Mouse (Mus musculus) midbrain, embryonic 15.5 days (tissue): ENCODE results near the gene Agps. TPM values are rescaled to one million over a fixed set of nuclear protein-coding genes. Genes with fewer than 3 reads are reported as not detected.

ENCODE experiments used
- ATAC-seq: fragments of 200-750 bp; cut with Nextera tagmentation; replicated peaks from 2 replicates; pipeline ENCODE4 v1.8.0; 2017; ENCODE audit warnings: moderate TSS enrichment
- H3K27ac ChIP-seq: fragments of 300-500 bp; sonication (generic); 2 replicates; pipeline ENCODE4 v1.5.1; 2015; ENCODE audit warnings: mild to moderate bottlenecking, inconsistent platforms
- H3K27me3 ChIP-seq: fragments of 300-500 bp; sonication (generic); replicated peaks from 2 replicates; pipeline ENCODE4 v1.6.1; 2015; ENCODE audit warnings: inconsistent platforms
- H3K36me3 ChIP-seq: fragments of 300-500 bp; sonication (generic); replicated peaks from 2 replicates; pipeline ENCODE4 v1.6.1; 2015; ENCODE audit warnings: inconsistent platforms
- H3K4me1 ChIP-seq: fragments of 300-500 bp; sonication (generic); 2 replicates; pipeline ENCODE4 v1.6.1; 2015; ENCODE audit warnings: inconsistent platforms
- H3K4me2 ChIP-seq: fragments of 300-500 bp; sonication (generic); 2 replicates; pipeline ENCODE4 v1.6.1; 2015; ENCODE audit warnings: inconsistent platforms, mild to moderate bottlenecking, moderate library complexity
- H3K4me3 ChIP-seq: fragments of 300-500 bp; sonication (generic); 2 replicates; pipeline ENCODE4 v1.5.1; 2015; ENCODE audit warnings: mild to moderate bottlenecking, inconsistent platforms
- H3K9ac ChIP-seq: fragments of 300-500 bp; sonication (generic); 2 replicates; pipeline ENCODE4 v1.6.1; 2015; ENCODE audit warnings: mild to moderate bottlenecking, inconsistent platforms
- H3K9me3 ChIP-seq: fragments of 300-500 bp; sonication (generic); 2 replicates; pipeline ENCODE4 v1.6.1; 2016; ENCODE audit warnings: inconsistent platforms
- WGBS: fragments of 180-500 bp; shearing (Covaris S2); methylation state at CpG from one replicate; pipeline ENCODE4 v1.1.7; 2015; ENCODE audit warnings: mixed read lengths; 5-methylcytosine and 5-hydroxymethylcytosine counted together
- polyA plus RNA-seq: library from polyadenylated mRNA; unstranded; fragments of >200 nt; fragmentation: Nextera tagmentation; extraction: Ambion mirVana; gene quantifications from 2 replicates; pipeline ENCODE4 v1.2.1, GENCODE M21; 2015

The Agps gene
- polyA plus RNA-seq, 1 experiment from 2014 or later = 30.9 TPM

DNA sequence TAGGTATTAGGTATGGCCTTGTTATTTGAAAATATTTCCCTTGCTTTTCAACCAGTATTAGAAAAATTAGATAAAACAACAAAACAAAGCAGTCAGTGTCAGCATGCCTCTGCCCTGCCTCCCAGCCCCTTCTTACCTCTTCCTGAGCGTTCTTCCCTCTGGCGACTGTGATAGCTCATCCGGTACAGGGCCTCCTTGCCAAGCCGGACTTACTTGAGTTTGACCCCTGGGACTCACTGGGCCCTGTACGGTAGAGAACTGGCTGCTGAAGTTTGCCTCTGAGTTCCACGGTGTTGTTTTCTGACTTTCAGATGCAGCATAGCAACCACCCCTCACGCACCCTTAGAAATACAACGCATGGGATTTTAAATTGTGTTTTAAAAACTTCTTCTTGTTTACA, 16.5 kb upstream of the Agps start:
- no peaks in the 10 kb centered on the region for H3K27me3 ChIP-seq
- no peak for ATAC-seq
- no peak overlapping the region for H3K4me3 ChIP-seq
- H3K27ac ChIP-seq = no peak overlapping the region
- 82% methylated on average over 8 of the region's 8 CpGs for WGBS
- H3K9ac ChIP-seq = no peak overlapping the region
- H3K9me3 ChIP-seq = no peaks in the 10 kb centered on the region
- H3K36me3 ChIP-seq = no peaks in the 10 kb centered on the region
- no peaks in the 10 kb centered on the region for H3K4me1 ChIP-seq
- no peak overlapping the region for H3K4me2 ChIP-seq

- H3K9ac ChIP-seq = no peak overlapping the region
- H3K4me1 ChIP-seq = no peaks in the 10 kb centered on the region
- 83% methylated on average over 6 of the region's 6 CpGs for WGBS
- H3K36me3 ChIP-seq = no peaks in the 10 kb centered on the region
- H3K27me3 ChIP-seq = no peaks in the 10 kb centered on the region
- no peak overlapping the region for H3K4me3 ChIP-seq
- H3K9me3 ChIP-seq = no peaks in the 10 kb centered on the region
- H3K27ac ChIP-seq = no peak overlapping the region
- H3K4me2 ChIP-seq = no peak overlapping the region
- ATAC-seq = no peak
Measured at GRCm38 (mm10) chr2:75816673-75817072, 15.3 kb upstream of the Agps start.

- Histone ChIP-seq H3K4me3 (no peak overlapping the region), H3K36me3 (no peaks in the 10 kb centered on the region), H3K9me3 (no peaks in the 10 kb centered on the region), H3K4me1 (no peaks in the 10 kb centered on the region), H3K4me2 (no peak overlapping the region), H3K27me3 (no peaks in the 10 kb centered on the region), H3K27ac (no peak overlapping the region), H3K9ac (no peak overlapping the region)
- WGBS = 87% methylated on average over 7 of the region's 7 CpGs
- no peak for ATAC-seq
Measured at GRCm38 (mm10) chr2:75818719-75819118, 13.3 kb upstream of the Agps start.

DNA sequence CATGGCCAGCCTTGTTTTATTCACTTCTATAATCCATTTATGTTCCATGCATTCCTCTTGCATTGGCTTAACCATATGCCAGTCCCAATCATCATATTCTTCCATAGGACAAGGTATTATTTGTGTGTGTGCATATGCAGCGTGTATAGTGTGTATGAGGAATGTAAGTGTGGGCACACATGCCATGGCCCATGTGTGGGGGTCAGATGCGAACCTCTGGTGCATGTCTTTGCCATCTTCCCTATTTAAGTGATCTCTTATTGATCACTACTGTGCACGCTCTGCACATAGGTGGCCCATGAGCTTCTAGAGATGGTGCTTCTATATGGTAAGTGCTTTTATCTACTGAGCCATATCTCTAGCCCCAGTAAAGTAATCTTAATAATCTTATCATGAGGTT, 12.2 kb upstream of the Agps start:
- no peaks in the 10 kb centered on the region for H3K9me3 ChIP-seq
- H3K27ac ChIP-seq = no peak overlapping the region
- WGBS = 89% methylated on average over 3 of the region's 3 CpGs
- H3K4me1 ChIP-seq = no peaks in the 10 kb centered on the region
- H3K36me3 ChIP-seq = no peaks in the 10 kb centered on the region
- no peak overlapping the region for H3K4me3 ChIP-seq
- H3K9ac ChIP-seq = no peak overlapping the region
- ATAC-seq = no peak
- no peaks in the 10 kb centered on the region for H3K27me3 ChIP-seq
- no peak overlapping the region for H3K4me2 ChIP-seq

DNA sequence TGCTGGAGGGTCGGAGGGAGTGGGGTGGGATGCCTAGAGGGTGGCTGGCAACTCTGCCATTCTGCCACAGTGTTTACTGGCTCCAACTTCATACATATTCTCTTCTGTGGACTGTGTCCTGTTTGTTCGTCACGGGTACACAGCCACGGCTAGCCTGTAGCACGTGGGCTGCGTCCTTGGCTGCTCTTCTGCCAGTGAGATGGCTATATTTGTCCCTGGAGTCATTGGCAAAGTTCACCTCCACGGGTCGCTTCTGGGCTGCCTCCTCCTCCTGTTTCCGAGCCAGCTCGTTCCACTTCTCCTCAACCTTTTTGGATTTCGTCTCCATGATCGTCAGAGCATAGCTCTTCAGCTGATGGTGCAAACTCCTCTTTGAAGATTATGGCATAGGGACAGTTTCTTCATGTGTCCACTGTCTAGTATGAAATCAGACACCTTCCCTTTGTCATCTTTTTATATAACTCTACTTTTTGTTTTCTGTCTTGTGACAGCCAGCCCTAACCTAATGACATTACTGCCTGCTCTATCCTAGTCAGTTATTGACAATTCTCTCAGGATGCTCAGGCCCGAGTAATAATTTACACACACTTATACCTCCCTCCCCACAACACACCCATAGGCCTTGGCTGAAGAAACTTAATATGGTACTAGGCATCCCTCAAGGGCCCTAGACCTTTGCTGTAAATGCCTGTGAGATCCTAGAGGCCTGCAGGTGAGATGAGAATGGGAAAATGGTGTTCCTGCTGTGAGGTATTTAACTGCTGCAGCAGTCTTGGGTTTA, 9.8 kb upstream of the Agps start:
- ATAC-seq = no peak
- H3K27me3 ChIP-seq = no peaks in the 10 kb centered on the region
- no peak overlapping the region for H3K27ac ChIP-seq
- no peaks in the 10 kb centered on the region for H3K4me1 ChIP-seq
- H3K9ac ChIP-seq = no peak overlapping the region
- no peak overlapping the region for H3K4me3 ChIP-seq
- no peak overlapping the region for H3K4me2 ChIP-seq
- H3K9me3 ChIP-seq = no peaks in the 10 kb centered on the region
- 91% methylated on average over 13 of the region's 13 CpGs for WGBS
- H3K36me3 ChIP-seq = no peaks in the 10 kb centered on the region

DNA sequence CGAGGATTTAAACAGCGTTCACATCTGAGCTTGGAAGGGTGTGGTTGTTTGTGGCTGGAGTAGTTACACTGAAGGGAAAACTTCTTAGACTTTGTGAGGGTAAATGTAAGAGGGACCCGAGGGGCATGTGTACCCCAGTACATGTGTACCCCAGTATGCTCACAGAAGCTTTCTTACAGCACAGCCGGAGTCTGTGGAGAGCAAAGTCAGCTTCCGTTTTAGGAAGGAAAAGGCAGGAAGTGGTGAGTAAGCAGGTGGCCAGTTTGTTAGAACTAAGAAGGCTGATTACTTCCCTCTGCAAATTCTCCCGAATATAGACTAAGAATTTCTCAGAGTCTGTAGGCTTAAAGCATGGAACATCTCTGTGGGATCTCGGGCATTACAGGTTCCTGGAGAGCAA, 8.2 kb upstream of the Agps start:
- H3K9ac ChIP-seq = no peak overlapping the region
- 72% methylated on average over 7 of the region's 7 CpGs for WGBS
- H3K4me1 ChIP-seq = no peaks in the 10 kb centered on the region
- no peak for ATAC-seq
- no peak overlapping the region for H3K27ac ChIP-seq
- no peaks in the 10 kb centered on the region for H3K36me3 ChIP-seq
- H3K4me2 ChIP-seq = no peak overlapping the region
- no peaks in the 10 kb centered on the region for H3K9me3 ChIP-seq
- H3K27me3 ChIP-seq = no peaks in the 10 kb centered on the region
- H3K4me3 ChIP-seq = no peak overlapping the region

DNA sequence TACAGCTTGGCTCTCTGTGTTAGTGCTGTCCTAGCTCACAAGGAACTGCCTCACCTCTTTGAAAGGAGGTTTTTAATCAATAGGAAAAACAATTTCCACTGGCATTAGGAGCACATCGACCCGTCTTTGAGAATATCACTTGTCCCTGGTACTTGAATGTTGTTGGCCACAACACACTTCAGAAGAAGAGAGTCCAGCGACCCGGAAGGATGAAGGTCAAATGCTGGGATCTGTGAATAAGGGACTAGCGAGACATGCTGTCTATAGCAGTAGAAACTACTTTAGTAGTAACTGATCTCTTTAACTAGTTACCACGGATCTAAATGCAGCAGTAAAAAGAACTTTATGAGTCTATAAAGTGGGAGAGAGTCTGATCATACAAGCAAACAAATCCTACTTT, 7.8 kb upstream of the Agps start:
- Histone ChIP-seq H3K36me3 (no peaks in the 10 kb centered on the region), H3K4me2 (no peak overlapping the region), H3K9ac (no peak overlapping the region), H3K4me1 (no peaks in the 10 kb centered on the region), H3K9me3 (no peaks in the 10 kb centered on the region), H3K27me3 (no peaks in the 10 kb centered on the region), H3K4me3 (no peak overlapping the region), H3K27ac (no peak overlapping the region)
- ATAC-seq = no peak
- 53% methylated on average over 6 of the region's 6 CpGs for WGBS

- Histone ChIP-seq H3K27ac (no peak overlapping the region), H3K9me3 (no peaks in the 10 kb centered on the region), H3K27me3 (no peaks in the 10 kb centered on the region), H3K36me3 (no peaks in the 10 kb centered on the region), H3K4me2 (no peak overlapping the region), H3K4me3 (no peak overlapping the region), H3K9ac (no peak overlapping the region), H3K4me1 (no peaks in the 10 kb centered on the region)
- 54% methylated on average over 3 of the region's 3 CpGs for WGBS
- ATAC-seq = no peak
Measured at GRCm38 (mm10) chr2:75824846-75825245, 7.1 kb upstream of the Agps start.

DNA sequence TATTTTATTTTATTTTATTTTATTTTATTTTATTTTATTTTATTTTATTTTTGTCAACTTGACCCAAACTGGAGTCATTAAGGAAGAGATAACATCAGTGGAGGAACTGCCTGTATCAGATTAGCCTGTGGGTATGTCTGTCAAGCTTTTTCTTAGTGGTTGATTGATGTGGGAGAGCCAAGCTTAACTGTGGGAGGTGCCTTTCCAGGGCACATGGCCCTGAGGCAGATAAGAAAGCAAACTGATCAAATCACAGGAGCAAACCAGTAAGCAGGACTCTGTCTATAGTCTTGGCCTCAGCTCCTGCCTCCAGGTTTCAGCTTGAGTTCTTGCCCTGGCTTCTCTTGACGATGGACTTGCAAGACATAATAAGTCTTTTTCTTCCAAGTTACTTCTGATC, 6.4 kb upstream of the Agps start:
- no peak overlapping the region for H3K9ac ChIP-seq
- no peak overlapping the region for H3K4me3 ChIP-seq
- no peaks in the 10 kb centered on the region for H3K27me3 ChIP-seq
- no peaks in the 10 kb centered on the region for H3K4me1 ChIP-seq
- H3K4me2 ChIP-seq = no peak overlapping the region
- H3K27ac ChIP-seq = no peak overlapping the region
- no peak for ATAC-seq
- WGBS = 85% methylated on average over 1 of the region's 1 CpGs
- H3K36me3 ChIP-seq = no peaks in the 10 kb centered on the region
- H3K9me3 ChIP-seq = no peaks in the 10 kb centered on the region

GRCm38 (mm10) chr2:75828931-75829610, 2.9 kb upstream of the Agps start:
- Histone ChIP-seq H3K27me3 (no peaks in the 10 kb centered on the region), H3K27ac (no peak overlapping the region), H3K9ac (no peak overlapping the region), H3K4me3 (no peak overlapping the region), H3K4me2 (no peak overlapping the region), H3K4me1 (peaks cover 14% of the 10 kb centered on the region), H3K9me3 (no peaks in the 10 kb centered on the region), H3K36me3 (no peaks in the 10 kb centered on the region)
- 89% methylated on average over 8 of the region's 8 CpGs for WGBS
- ATAC-seq = no peak

DNA sequence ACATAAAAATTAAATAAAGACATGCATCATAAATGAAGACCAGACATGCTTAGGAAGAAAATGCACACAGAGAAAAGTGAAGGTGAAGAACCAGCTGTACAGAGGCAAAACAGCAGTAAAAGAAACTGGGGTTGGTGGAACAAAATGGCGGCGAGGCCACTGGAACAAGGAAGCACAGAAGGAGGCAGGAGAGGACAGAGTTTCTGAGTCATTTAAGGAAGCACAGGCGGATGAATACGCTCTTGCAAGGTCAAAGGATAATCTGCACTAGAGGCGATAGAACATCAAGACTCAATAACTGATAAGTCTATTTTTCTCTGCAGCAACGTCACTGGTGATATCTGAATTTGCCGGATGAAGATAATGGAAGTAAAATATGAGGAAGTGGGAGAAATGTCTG, 1.7 kb upstream of the Agps start:
- Histone ChIP-seq H3K4me2 (no peak overlapping the region), H3K9ac (no peak overlapping the region), H3K36me3 (no peaks in the 10 kb centered on the region), H3K27ac (no peak overlapping the region), H3K9me3 (no peaks in the 10 kb centered on the region), H3K4me1 (peaks cover 19% of the 10 kb centered on the region), H3K27me3 (no peaks in the 10 kb centered on the region), H3K4me3 (no peak overlapping the region)
- no peak for ATAC-seq
- whole genome bisulfite sequencing = 94% methylated on average over 7 of the region's 7 CpGs

- Histone ChIP-seq H3K4me2 (peak overlapping the region; percentile 75), H3K27ac (peak overlapping the region; percentile 79; the same call in 1 of the 2 replicates), H3K4me1 (peaks cover 19% of the 10 kb centered on the region), H3K27me3 (no peaks in the 10 kb centered on the region), H3K4me3 (peak overlapping the region; percentile 77), H3K36me3 (no peaks in the 10 kb centered on the region), H3K9ac (peak overlapping the region; percentile 85), H3K9me3 (no peaks in the 10 kb centered on the region)
- 2% methylated on average over 5 of the region's 5 CpGs for WGBS
- ATAC-seq = no peak
Measured at GRCm38 (mm10) chr2:75832781-75833180, 804 bp downstream of the Agps start.

DNA sequence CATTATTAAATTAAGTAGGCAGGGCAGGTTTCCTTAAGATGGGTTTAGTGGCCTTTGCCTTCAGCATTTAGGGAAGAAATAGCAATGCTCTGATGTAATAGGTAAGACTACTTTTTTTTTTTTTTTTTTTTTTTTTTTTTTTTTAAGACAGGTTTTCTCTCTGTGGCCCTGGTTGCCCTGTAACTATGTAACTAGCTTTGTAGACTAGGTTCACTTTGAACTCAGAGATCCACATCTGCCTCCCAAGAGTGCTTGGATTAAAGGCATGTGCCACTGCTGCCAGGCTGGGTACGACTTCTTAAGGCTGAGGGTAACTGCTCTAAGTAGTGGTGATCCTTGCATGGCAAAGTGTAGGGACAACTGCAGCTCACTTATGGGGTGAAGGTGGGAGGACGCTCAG, 2.5 kb downstream of the Agps start:
- Histone ChIP-seq H3K36me3 (no peaks in the 10 kb centered on the region), H3K4me3 (no peak overlapping the region), H3K27me3 (no peaks in the 10 kb centered on the region), H3K27ac (no peak overlapping the region), H3K4me2 (no peak overlapping the region), H3K9ac (no peak overlapping the region), H3K4me1 (peaks cover 19% of the 10 kb centered on the region), H3K9me3 (no peaks in the 10 kb centered on the region)
- 87% methylated on average over 2 of the region's 2 CpGs for WGBS
- ATAC-seq = no peak
